Mouse (Mus musculus) splenic B cell, adult 2 months (primary cell): ENCODE measurements around the gene Zscan4c.
"Not testable (repeated sequence)": the region's sequence is repeated elsewhere in the genome, so short reads cannot be mapped to it uniquely, and the experiment has no call there.

Experiments used
- DNase-seq: peaks from one replicate; pipeline ENCODE4 v3.0.0-alpha.2; 2011; ENCODE audit warnings: low read depth, low spot score
- H3K27me3 ChIP-seq: 2 replicates; pipeline ENCODE4 v1.6.1; 2012; ENCODE audit warnings: mild to moderate bottlenecking, low read length, moderate library complexity, mixed read lengths; ENCODE audit not compliant: control insufficient read depth, poor library complexity, insufficient read depth, severe bottlenecking
- H3K36me3 ChIP-seq: 2 replicates; pipeline ENCODE4 v1.6.1; 2012; ENCODE audit warnings: mild to moderate bottlenecking, low read length, moderate library complexity, mixed read lengths; ENCODE audit not compliant: control insufficient read depth, poor library complexity, insufficient read depth, severe bottlenecking

Gene Zscan4c

DNA sequence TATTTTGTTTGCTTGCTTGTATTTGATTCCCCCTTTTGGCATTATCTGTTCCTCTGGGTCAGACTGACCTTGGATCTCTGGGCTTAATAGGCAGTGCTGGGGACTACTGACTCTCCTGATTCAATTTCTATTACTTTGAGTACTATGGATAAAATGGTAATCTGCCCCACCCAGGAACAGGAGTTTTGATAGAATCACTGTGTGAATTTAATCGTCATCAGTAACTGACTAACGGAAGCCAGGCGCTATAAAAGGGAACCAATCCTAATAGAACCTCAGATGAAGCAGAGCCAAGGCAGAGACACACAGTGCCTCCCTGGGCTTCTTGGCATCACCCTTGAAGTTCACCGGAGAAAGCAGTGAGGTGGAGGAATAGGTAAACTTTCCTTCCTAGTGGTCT lies at the start of gene Zscan4c:
Zscan4c (plus strand) TSS at position 301 of the 400 bp plus-strand sequence.
- H3K27me3 ChIP-seq, DNase-seq, H3K36me3 ChIP-seq: not testable (repeated sequence)
